8 mouse cellular contexts compared by ENCODE assay signal in the genomic region with DNA sequence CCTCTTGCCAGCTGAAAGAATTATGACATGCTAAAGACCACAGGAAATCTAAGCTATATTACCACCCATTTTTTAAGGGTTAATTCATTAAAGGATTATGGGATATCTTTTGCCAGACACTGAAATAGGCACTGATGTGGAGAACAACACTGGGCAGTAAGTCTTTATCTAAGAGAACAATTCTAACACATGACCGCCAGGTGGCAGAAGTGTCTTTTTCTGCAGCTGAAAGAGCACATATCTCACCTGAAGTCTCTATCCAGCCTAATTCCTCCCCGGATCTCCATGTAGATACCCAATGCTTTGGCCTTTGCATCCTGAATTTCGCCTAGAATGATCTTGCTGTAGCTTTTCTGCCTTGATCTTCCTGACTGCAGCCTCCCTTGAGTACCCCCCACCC. TPM values are rescaled to one million over a fixed set of nuclear protein-coding genes. Genes with fewer than 3 reads are reported as not detected.
A peak's percentile ranks its signal among the peaks of the same experiment; 100 is the strongest.
DNase-seq lines count a peak whose midpoint lies in the region; ATAC-seq and TF ChIP-seq lines count a peak whose summit lies in the region.

No protein-coding gene starts in this region.

- H3K4me1 ChIP-seq in limb, embryonic 11.5 days (ENCODE audit: control insufficient read depth, insufficient read depth, low read length): no peaks in the 10 kb centered on the region

- TF ChIP-seq POLR2A in brain, embryonic 14.5 days (IDR thresholded peaks at IDR 0.05; ENCODE audit: borderline replicate concordance, extremely low read depth, insufficient read depth, insufficient read length, poor library complexity, severe bottlenecking): no peak

- H3K4me2 ChIP-seq in limb, embryonic 11.5 days (ENCODE audit: low read depth, severe bottlenecking): no peak overlapping the region

- WGBS in limb, embryonic 11.5 days: 35% methylated on average over 3 of the region's 3 CpGs

- ATAC-seq in limb, embryonic 11.5 days (ENCODE audit: insufficient number of reproducible peaks, low FRiP score, low TSS enrichment, low read depth): no peak

- DNase-seq in gastrocnemius, adult 18-20 months (ENCODE audit: low spot score): peak; percentile 9
- no peak for DNase-seq in gastrocnemius, postnatal 25 days
- DNase-seq in ovary, postnatal 36 days (ENCODE audit: low spot score): peak; percentile 20
- DNase-seq in ovary, postnatal 10 days (ENCODE audit: low spot score): no peak
- DNase-seq in brain, embryonic 14.5 days (ENCODE audit: low read depth): peak; percentile 72
- DNase-seq in gastrocnemius, postnatal 10 days: peak; percentile 58
- DNase-seq in limb, embryonic 11.5 days (ENCODE audit: low spot score): peak; percentile 74
- DNase-seq in splenic B cell, adult 2 months (ENCODE audit: low read depth, low spot score): peak; percentile 78

- no peaks in the 10 kb centered on the region; the same call in 1 of the 2 replicates for H3K9me3 ChIP-seq in limb, embryonic 11.5 days (ENCODE audit: control insufficient read depth, low read length)

- H3K36me3 ChIP-seq in limb, embryonic 11.5 days (ENCODE audit: control insufficient read depth, insufficient read depth, low read length): no peaks in the 10 kb centered on the region
- no peaks in the 10 kb centered on the region for H3K36me3 ChIP-seq in splenic B cell, adult 2 months (ENCODE audit: control insufficient read depth, insufficient read depth, low read length, poor library complexity, severe bottlenecking)

- H3K27ac ChIP-seq in limb, embryonic 11.5 days (replicated peaks; ENCODE audit: low read depth, low read length): no peak overlapping the region

- peak; percentile 46; the same call in 1 of the 2 replicates for TF ChIP-seq CTCF in brain, embryonic 14.5 days (IDR thresholded peaks at IDR 0.05; ENCODE audit: borderline replicate concordance, extremely low read depth, insufficient read depth, insufficient read length)

- H3K9ac ChIP-seq in limb, embryonic 11.5 days (ENCODE audit: low read length): no peak overlapping the region

- H3K27me3 ChIP-seq in limb, embryonic 11.5 days (ENCODE audit: control insufficient read depth, insufficient read depth, low read length): no peaks in the 10 kb centered on the region
- no peaks in the 10 kb centered on the region for H3K27me3 ChIP-seq in splenic B cell, adult 2 months (ENCODE audit: control insufficient read depth, insufficient read depth, low read length, poor library complexity, severe bottlenecking)

- H3K4me3 ChIP-seq in limb, embryonic 11.5 days (ENCODE audit: low read depth, low read length): no peak overlapping the region

RNA-seq across cellular contexts. Expression of gene Emp2, which starts 41.5 kb away (rescaled TPM):
- total RNA-seq in gastrocnemius, adult 18-20 months (2021): 1 to 10 TPM; 4.0 to 5.6 TPM
- total RNA-seq in gastrocnemius, postnatal 25 days (2021): 1 to 10 TPM; 5.7 to 7.8 TPM
- 6.8 and 9.9 TPM in 2 replicates for polyA plus RNA-seq in brain, embryonic 14.5 days (2012; rRNA removed)
- total RNA-seq in gastrocnemius, postnatal 10 days (2021): 10 to 100 TPM; 12.3 to 14.4 TPM
- 5.8 and 8.4 TPM in 2 replicates for polyA plus RNA-seq in limb, embryonic 11.5 days (2014; fragmentation: Nextera tagmentation; extraction: Ambion mirVana)

Comparison
In these comparisons a context has a peak if more than half of its experiments do, and no peak if none do; other contexts are left out.
1. DNase-seq: peak in gastrocnemius, adult 18-20 months (single experiment), ovary, postnatal 36 days (single experiment), brain, embryonic 14.5 days (single experiment), gastrocnemius, postnatal 10 days (single experiment), limb, embryonic 11.5 days (single experiment) and splenic B cell, adult 2 months (single experiment); none in gastrocnemius, postnatal 25 days (single experiment) and ovary, postnatal 10 days (single experiment).